Mouse (Mus musculus): ENCODE measurements at regions not wholly inside any gene's neighbourhood (a gene's known extent, or its start where the extent isn't known, plus 50 kb on each side); places are given as distances from the start of the nearest gene placed in this dataset.

- DNase-seq: peak; percentile 5
These were observed 1536.7 kb upstream of the Flrt2 start for GRCm38 (mm10) chr12:94155110-94155858.

DNA sequence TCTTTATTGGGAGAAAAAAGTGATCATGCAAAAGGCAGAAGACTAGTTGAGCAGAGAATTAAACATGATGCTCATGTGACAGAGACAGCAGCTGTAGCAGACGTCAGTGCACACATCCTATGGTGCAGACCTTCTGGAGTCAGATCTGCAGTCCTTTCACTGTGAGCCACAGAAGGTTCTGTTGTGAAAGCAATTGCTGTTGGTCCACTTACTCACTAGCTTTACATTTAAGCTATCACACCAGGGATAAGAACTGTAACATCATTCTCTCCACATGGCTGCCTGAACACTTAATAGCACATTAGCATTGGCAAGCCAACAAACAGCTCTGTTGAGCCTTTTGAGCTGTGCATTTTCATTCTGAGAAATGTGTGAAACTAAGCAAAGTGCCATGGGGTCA, 1509.7 kb upstream of the Flrt2 start:
- no peak for DNase-seq

- peak; percentile 9 for DNase-seq
These were observed 1501.4 kb upstream of the Flrt2 start for GRCm38 (mm10) chr12:94190620-94191081.

DNA sequence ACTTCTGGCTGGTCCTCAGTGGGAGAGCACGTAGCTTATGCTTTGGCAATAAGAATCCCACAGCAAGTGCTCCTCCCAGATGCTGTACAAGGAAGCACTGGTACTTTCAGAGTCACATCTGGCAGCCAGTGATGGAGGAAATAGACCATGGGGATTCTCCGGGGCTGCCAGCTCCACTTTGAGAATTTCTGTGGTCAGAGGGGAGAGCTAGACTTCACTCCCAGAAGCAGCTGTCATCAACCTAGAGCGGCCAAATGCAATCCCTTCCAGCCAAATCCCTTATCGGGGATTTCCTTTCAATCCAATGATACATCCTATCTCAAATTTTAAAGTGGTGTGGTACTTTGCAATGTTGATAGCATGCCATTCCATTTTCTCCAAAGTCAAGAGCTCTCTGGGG, 1474.1 kb upstream of the Flrt2 start:
- peak; percentile 51 for DNase-seq

- DNase-seq: no peak
These were observed 1462.1 kb upstream of the Flrt2 start for GRCm38 (mm10) chr12:94229894-94230293.

GRCm38 (mm10) chr12:94245366-94245765, 1446.7 kb upstream of the Flrt2 start:
- no peak for DNase-seq

GRCm38 (mm10) chr12:94247362-94247761, 1444.7 kb upstream of the Flrt2 start:
- DNase-seq: no peak

- DNase-seq: no peak
These were observed 1438.9 kb upstream of the Flrt2 start for GRCm38 (mm10) chr12:94252957-94253633.

DNA sequence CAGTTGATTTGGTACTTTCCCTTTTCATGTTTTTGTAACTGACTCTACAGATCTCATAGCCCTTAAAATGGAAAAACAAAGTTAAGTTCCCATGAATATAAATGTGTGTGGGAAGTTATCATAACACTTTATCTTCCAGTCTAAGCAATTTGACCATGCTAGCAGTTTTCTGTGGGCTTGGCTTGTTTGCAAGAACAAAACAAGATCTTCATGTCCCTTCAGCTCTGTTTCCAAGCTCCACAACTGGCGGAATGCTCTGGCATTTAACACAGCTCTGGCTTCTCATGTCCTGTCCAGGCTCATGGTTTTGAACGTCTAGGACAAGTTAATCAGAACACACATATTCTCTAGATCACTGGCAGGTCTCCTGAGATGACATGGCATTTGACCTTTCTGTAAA, 1411.1 kb upstream of the Flrt2 start:
- peak; percentile 58 for DNase-seq

DNA sequence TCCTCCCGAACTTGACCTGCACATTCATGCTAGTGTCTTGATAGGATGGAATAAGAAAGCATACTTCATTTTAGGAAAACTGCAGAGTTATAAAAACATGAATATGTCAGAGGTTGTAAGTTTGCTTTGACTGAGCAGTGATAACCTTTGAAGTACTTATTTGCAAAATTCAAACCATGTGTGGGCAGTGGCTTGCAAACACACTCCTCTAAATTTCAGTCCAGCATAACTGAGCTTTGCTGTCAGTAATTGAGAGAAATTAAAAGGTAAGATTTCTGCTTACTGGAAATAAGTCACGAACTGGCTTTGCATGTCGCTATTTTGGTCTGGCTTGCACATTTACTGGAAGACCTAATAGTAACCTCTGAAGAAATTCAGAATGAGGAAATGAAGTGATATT, 1409.1 kb upstream of the Flrt2 start:
- DNase-seq: no peak

- DNase-seq: no peak
These were observed 1408.5 kb upstream of the Flrt2 start for GRCm38 (mm10) chr12:94283572-94283971.

DNA sequence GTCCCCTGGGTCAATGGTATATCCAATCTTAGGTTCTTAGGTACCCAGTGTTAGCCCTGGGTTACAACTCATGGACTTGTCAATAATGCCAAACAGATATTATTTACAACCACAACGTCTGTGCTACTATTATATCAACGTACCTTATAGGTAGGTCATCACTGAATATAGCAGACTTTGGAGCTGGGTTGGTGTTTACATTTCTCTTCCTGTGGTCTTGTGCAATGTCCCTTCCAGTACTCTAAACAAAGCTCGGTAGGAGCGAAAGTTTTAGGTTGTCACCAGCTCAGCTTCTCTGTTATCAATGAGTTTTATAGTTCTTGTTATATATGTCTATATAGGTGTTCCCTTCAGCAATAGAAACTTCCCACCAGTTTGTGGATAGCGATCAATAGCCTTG, 1394.2 kb upstream of the Flrt2 start:
- DNase-seq: no peak

GRCm38 (mm10) chr12:94332351-94332750, 1359.7 kb upstream of the Flrt2 start:
- no peak for DNase-seq

DNA sequence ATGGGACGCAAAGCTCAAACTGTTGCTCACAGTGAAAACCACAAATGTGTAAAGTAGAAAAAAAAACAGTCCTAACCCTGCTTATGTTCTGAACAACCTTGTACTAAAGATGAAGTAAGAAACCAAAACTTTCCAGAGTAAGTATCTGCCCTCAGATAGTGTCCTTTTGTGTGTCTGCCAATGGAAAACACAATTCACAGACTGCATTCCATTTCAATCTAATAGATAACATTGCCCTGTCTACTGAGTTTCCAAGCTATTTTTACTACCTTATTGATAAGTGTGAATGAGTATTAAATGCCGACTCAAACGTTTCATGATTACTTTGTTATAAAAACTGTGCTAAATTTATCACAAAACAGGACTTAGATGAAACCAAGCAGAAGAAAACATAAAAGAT, 1357.4 kb upstream of the Flrt2 start:
- DNase-seq: no peak

DNA sequence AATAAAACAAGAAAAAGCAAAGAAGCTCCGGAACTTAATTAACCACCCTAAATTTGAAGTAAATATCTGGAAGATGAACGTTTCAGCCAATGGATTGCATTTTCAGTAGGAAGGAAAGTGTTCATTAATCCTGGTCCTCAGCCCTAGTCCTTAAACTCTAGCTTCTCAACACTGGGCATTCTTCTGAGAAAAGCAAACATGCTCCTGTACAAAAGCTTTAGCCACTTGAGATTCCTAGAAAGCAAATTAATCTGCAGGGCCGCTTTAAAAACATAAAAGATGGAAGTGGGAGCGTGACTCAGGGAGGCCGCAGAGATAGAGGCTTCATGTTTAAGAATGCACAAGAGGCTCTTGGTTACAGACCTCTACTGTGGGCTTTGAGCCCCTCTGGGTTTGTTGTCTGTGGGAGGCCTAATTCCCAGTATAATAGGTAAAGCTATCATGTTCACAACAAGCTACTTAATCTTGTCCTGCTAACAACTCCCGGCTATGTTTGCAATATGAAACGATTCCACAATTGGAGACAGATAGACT, 1342.3 kb upstream of the Flrt2 start:
- DNase-seq: no peak

GRCm38 (mm10) chr12:94364269-94364668, 1327.8 kb upstream of the Flrt2 start:
- DNase-seq: no peak

DNA sequence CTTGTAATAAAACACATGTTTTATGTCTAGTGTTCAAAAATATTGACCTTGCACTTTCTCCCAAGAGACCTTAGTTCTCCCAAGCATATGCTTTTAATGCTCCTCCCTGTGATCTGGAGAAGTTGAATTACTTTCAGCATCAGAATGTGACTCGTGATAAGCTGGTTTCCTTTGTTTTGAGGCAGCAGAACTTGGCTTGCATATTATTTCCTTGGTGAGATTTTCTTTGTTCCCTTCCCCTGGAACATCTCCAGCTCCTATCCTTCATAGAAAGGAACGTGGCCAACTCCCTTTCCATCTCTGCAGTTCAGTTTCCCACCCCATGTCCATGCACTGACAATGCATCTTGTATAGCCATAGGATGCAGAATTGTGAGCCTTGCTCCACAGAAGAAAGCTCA, 1292.0 kb upstream of the Flrt2 start:
- DNase-seq: no peak

DNA sequence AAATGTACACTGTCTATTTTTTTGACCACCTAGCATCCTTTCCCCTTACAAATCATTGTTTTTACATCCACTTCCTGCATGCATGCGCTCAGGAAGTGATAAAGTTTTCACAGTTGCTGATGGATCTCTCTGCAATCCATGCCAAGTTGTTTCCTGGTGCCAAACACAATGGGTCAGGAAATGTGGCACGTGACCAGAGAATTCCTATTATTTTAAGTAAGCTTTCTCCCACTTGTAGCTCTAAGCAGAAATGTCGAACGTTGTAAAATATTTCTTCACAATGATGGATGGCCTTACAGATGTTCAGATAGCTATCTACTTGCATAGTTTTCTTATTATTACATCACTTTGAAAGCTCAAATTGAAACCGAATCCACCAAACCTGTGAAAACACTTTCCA, 1271.1 kb upstream of the Flrt2 start:
- peak; percentile 8 for DNase-seq

- DNase-seq: no peak
These were observed 1270.3 kb upstream of the Flrt2 start for GRCm38 (mm10) chr12:94421743-94422142.

DNA sequence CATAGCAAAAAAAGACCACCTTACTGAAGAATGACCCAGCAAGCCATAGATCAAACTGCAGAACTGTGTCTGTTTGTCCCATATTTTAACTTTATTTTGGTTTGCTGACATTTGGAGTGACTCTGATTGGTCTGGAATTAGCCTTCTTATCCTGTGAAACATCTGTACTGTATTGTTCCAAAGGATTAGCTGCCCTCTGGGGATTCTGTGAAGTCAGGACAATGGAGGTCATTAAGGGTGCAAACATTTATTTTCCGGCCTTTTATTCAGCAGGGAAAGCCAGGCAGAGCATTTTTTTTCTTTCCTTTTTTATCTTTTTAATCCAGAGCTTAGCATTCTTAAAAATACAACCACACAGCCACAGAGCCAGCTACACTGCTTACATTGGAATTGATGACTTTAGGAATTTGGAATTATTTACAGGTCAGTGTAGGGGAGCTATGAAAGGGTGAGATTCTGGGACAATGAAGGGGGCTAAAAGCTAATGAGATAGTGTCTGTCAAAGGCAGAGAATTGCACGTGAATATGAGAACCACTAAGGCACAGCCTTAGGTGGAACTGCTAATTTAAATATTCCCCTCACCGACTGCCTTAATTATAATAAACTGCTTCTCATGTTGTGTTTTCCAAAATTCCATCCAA, 1267.6 kb upstream of the Flrt2 start:
- DNase-seq: no peak

DNA sequence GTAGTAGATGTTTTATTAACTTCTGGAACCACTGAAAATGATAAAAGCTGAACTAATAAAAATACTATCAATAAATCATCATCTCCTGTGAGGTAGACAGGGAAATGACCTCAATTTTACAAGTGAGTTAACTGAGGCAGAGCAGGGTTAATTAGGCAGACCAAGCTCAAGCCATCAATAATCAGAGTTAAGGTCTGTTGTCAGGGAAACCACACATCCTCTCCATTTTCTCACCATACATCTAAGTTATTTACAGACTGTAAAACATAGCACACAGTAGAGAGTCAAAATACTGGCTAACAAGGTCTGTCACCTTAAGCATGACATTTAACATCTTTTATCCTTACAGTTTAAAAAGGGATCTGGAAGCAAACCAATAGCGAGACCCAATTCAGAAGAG, 1242.5 kb upstream of the Flrt2 start:
- no peak for DNase-seq

- no peak for DNase-seq
These were observed 1224.0 kb upstream of the Flrt2 start for GRCm38 (mm10) chr12:94468027-94468426.

GRCm38 (mm10) chr12:94468609-94469008, 1223.4 kb upstream of the Flrt2 start:
- no peak for DNase-seq
